Mouse (Mus musculus) MEL (cell line): Measurements from ENCODE around the gene Polr3gl.

ENCODE experiments used
- CTCF ChIP-seq, 3 experiments: IDR thresholded peaks in 2 of 3; conservative IDR thresholded peaks in 1 of 3; 2 replicates each; pipeline ENCODE4 v1.5.1; 2011 to 2012; ENCODE audit warnings: low read length in 3 of 3, low read depth in 2 of 3, mild to moderate bottlenecking in 2 of 3, improper control_type of control experiment in 1 of 3, inconsistent platforms in 1 of 3, mixed read lengths in 1 of 3, moderate library complexity in 1 of 3; ENCODE audit not compliant: control insufficient read depth in 1 of 3, insufficient read depth in 1 of 3, poor library complexity in 1 of 3, severe bottlenecking in 1 of 3
- GATA1 ChIP-seq: IDR thresholded peaks from 2 replicates; pipeline ENCODE4 v1.6.1; 2011; ENCODE audit warnings: low read depth, low read length, improper control_type of control experiment
- NELFE ChIP-seq: IDR thresholded peaks from 2 replicates; pipeline ENCODE4 v1.6.1; 2011; ENCODE audit warnings: low read depth, low read length, improper control_type of control experiment

- TF ChIP-seq CTCF (IDR thresholded peaks at IDR 0.05 in 2 of 3, conservative IDR thresholded peaks at IDR 0.05 in 1 of 3; ENCODE audit: control insufficient read depth in 1 of 3, insufficient read depth in 1 of 3, low read depth in 2 of 3, low read length in 3 of 3, poor library complexity in 1 of 3, severe bottlenecking in 1 of 3) (no peak), GATA1 (no peak), NELFE (no peak)
Measured at GRCm38 (mm10) chr3:96558668-96559196, 35.2 kb downstream of the Polr3gl start.
